Mouse (Mus musculus) heart, embryonic 14.5 days (tissue): ENCODE results near the gene Mex3a. TPM values are rescaled to one million over a fixed set of nuclear protein-coding genes. Genes with fewer than 3 reads are reported as not detected.
A peak's percentile ranks its signal among the peaks of the same experiment; 100 is the strongest.

Experiments used
- ATAC-seq: fragments of 200-750 bp; cut with Nextera tagmentation; 2 replicates; pipeline ENCODE4 v1.8.0; 2017; ENCODE audit warnings: low read depth, moderate TSS enrichment; ENCODE audit not compliant: insufficient number of reproducible peaks, insufficient read depth, low FRiP score
- H3K27ac ChIP-seq, 2 experiments: fragments of 200-500 bp in 1 of 2; fragments of 300-500 bp in 1 of 2; sonication (generic) in 1 of 2; replicated peaks in 1 of 2; 2 replicates each; pipeline ENCODE4 v1.5.1; 2012 to 2014; ENCODE audit warnings: low read depth in 2 of 2, low read length in 2 of 2, control low read depth in 1 of 2, mild to moderate bottlenecking in 1 of 2, mixed read lengths in 1 of 2; ENCODE audit not compliant: control insufficient read depth in 1 of 2, insufficient read depth in 1 of 2
- H3K27me3 ChIP-seq: fragments of 300-500 bp; sonication (generic); 2 replicates; pipeline ENCODE4 v1.6.1; 2014; ENCODE audit warnings: mild to moderate bottlenecking, low read length, control low read depth; ENCODE audit not compliant: control insufficient read depth, insufficient read depth
- H3K36me3 ChIP-seq: fragments of 300-500 bp; sonication (generic); 2 replicates; pipeline ENCODE4 v1.6.1; 2014; ENCODE audit warnings: mild to moderate bottlenecking, control low read depth, low read length, mixed read lengths; ENCODE audit not compliant: control insufficient read depth, insufficient read depth
- H3K4me1 ChIP-seq, 2 experiments: fragments of 200-500 bp in 1 of 2; fragments of 300-500 bp in 1 of 2; sonication (generic) in 1 of 2; 2 replicates each; pipeline ENCODE4 v1.6.1; 2012 to 2014; ENCODE audit warnings: low read length in 2 of 2, control low read depth in 1 of 2, mixed read lengths in 1 of 2; ENCODE audit not compliant: control insufficient read depth in 2 of 2, insufficient read depth in 2 of 2
- H3K4me2 ChIP-seq: fragments of 300-500 bp; sonication (generic); 2 replicates; pipeline ENCODE4 v1.6.1; 2014; ENCODE audit warnings: mild to moderate bottlenecking, low read length
- H3K4me3 ChIP-seq, 2 experiments: fragments of 200-500 bp in 1 of 2; fragments of 300-500 bp in 1 of 2; sonication (generic) in 1 of 2; 2 replicates each; pipeline ENCODE4 v1.5.1; 2012 to 2014; ENCODE audit warnings: low read length in 2 of 2, mild to moderate bottlenecking in 2 of 2, control low read depth in 1 of 2, low read depth in 1 of 2, moderate library complexity in 1 of 2; ENCODE audit not compliant: control insufficient read depth in 1 of 2, insufficient read depth in 1 of 2
- H3K9ac ChIP-seq: fragments of 300-500 bp; sonication (generic); 2 replicates; pipeline ENCODE4 v1.6.1; 2014; ENCODE audit warnings: mild to moderate bottlenecking, low read length
- H3K9me3 ChIP-seq: fragments of 300-500 bp; sonication (generic); 2 replicates; pipeline ENCODE4 v1.6.1; 2016; ENCODE audit warnings: low read length, control low read depth; ENCODE audit not compliant: control insufficient read depth
- WGBS: fragments of 180-500 bp; shearing (Covaris S2); extraction: QIAGEN DNeasy Blood & Tissue Kit; methylation state at CpG from one replicate; pipeline ENCODE4 v1.1.7; 2014; 5-methylcytosine and 5-hydroxymethylcytosine counted together
- microRNA counts: library from miRNA; unstranded; fragments of <30 nt; microRNA quantifications from one replicate; lab custom pipeline; 2016
- microRNA-seq: library from miRNA; unstranded; fragments of <30 nt; microRNA quantifications from one replicate; pipeline ENCODE4, GENCODE M21; 2016
- polyA plus RNA-seq: library from polyadenylated mRNA; unstranded; fragments of >200 nt; fragmentation: Nextera tagmentation; extraction: Ambion mirVana; gene quantifications from 2 replicates; pipeline ENCODE4 v1.2.1, GENCODE M21; 2014

The Mex3a gene
- polyA plus RNA-seq, 1 experiment from 2014 or later: 11.0 TPM

DNA sequence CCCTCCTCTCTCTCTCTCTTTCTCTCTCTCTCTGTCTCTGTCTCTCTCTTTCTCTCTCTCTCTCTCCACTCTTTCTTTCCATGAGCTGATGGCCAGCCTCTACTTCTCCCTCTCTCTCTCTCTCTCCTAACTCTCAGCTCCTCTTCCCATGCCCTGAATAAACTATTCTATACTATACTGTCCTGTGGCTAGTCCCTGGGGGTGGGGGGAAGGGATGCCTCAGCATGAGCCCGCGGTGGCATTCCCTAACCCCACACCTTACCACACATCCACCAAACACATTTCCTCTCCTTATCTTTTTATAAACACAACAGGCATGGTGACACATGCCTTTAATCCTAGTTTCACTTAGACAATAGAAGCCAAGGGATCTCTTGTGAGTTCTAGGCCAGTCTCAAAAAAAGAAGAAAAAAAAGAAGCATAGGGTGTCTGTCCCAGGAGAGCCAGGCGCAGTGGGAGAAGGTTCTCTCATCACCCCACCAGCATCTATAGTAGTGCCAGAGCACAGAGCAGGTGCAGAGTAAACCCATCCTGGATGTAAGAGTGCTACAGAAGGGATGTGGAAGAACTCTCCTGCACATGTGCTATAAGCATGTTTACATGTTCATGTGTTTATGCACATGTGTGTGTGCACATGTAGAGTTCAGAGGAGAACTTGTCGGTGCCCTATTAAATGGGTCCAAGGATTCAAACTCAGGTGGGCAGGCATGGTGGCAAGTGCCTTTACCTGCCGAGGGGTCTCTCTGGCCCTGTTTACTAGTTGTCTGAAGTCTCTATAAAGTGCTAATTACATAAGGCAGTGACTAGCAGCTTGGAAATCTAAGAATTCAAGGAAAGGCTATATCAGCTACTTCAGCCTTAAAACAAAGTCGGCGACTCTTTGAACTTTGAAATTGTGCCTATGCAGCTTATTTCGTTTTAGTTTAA lies 46.6 kb downstream of the Mex3a start:
- WGBS: 43% methylated on average over 8 of the region's 8 CpGs
- H3K27ac ChIP-seq: no peak overlapping the region; a peak in 1 of 4 replicates
- no peaks in the 10 kb centered on the region for H3K27me3 ChIP-seq
- H3K4me2 ChIP-seq: peak overlapping the region; percentile 85
- no peak for ATAC-seq
- peaks cover 31% of the 10 kb centered on the region for H3K36me3 ChIP-seq
- peak overlapping the region; percentile 95 to 98; a peak in 3 of 4 replicates for H3K4me3 ChIP-seq
- H3K9ac ChIP-seq: peak overlapping the region; percentile 93
- H3K4me1 ChIP-seq: peaks cover 0 to 12% of the 10 kb centered on the region in 2 experiments; a peak in 2 of 4 replicates
- no peaks in the 10 kb centered on the region for H3K9me3 ChIP-seq

DNA sequence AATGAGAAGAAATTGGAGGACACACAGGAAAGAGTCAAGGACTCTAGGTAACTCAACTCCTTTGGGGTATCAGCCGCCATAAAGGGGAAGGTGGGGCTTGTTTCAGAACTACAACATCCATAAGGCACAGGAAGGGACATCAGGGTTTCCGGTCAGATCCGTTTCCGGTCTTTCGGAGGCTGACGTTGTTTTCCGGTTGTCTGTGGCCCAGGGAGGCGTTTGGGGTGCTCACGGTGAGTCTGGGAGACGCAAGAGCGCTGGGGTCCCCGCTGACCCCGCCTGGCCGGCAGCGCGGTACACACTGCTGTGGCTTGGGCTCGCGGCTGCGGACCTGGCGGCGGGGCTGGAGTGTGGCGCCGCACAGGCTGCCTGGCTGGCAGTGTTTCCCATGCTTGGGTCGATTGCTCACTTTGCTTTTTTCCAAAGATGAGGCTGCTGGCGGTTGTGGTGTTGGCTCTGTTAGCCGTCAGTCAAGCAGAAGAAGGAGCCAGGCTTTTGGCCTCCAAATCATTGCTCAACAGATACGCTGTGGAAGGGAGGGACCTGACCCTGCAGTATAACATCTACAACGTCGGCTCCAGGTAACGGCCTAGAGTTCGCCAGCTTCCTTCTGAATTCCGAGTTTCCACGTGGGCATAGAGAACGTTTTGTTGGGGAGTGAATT lies 47.4 kb downstream of the Mex3a start:
- H3K9me3 ChIP-seq: no peaks in the 10 kb centered on the region
- H3K4me2 ChIP-seq: peak overlapping the region; percentile 85
- ATAC-seq: peak; percentile 64
- H3K27ac ChIP-seq: peak overlapping the region; percentile 59 to 65
- H3K9ac ChIP-seq: peak overlapping the region; percentile 93
- under 1% methylated on average over 34 of the region's 34 CpGs for WGBS
- H3K4me3 ChIP-seq: peak overlapping the region; percentile 95 to 98
- H3K36me3 ChIP-seq: peaks cover 33% of the 10 kb centered on the region
- peaks cover 0 to 12% of the 10 kb centered on the region in 2 experiments; a peak in 2 of 4 replicates for H3K4me1 ChIP-seq
- no peaks in the 10 kb centered on the region for H3K27me3 ChIP-seq

DNA sequence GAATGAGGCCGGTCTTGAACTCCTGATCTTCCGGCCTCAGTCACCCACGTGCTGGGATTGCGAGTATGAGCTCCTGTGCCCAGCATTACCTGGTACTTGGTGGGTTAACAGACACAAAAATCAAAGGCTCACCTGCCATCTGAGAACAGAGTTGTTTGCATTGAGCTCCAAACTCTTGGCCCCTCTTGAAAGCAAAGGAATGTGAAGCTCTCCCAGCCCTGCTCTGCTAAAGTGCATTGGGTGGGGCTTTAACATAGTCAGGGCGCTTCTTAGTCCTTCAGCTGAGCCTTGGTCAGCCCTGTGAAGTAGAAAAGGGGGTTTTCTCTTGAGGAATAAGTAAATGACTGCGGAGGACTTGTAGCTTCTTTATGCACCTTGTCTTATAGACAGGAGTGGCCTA lies 53.6 kb downstream of the Mex3a start:
- Histone ChIP-seq H3K27me3 (no peaks in the 10 kb centered on the region), H3K4me1 (peaks cover 4 to 5% of the 10 kb centered on the region in 2 experiments; a peak in 3 of 4 replicates), H3K36me3 (peaks cover 69% of the 10 kb centered on the region), H3K27ac (no peak overlapping the region), H3K9ac (no peak overlapping the region), H3K4me2 (no peak overlapping the region), H3K9me3 (no peaks in the 10 kb centered on the region), H3K4me3 (no peak overlapping the region)
- 90% methylated on average over 6 of the region's 6 CpGs for WGBS
- ATAC-seq: no peak

DNA sequence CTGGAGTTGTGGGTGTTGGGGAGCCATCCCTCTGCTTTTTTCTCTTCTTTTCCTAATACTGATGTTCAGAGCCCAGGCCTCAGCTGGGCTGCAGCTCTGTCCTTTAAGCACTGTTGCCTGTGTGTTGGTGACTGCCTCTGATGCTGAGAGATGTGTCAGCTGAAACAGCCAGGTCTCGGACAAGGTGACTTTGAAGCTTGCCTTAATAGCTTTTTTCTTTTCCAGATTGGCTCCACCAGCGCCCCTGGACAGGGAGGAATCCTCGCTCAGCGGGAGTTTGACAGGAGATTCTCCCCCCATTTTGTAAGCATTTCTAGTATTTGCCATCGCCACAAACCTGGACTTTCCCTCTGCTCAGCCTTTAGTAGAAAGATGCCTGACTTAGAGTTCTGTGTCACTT lies 54.4 kb downstream of the Mex3a start:
- H3K27me3 ChIP-seq: no peaks in the 10 kb centered on the region
- no peak overlapping the region for H3K4me3 ChIP-seq
- WGBS: 93% methylated on average over 5 of the region's 5 CpGs
- H3K36me3 ChIP-seq: peaks cover 60% of the 10 kb centered on the region
- H3K9ac ChIP-seq: no peak overlapping the region
- no peak overlapping the region for H3K27ac ChIP-seq
- no peak for ATAC-seq
- H3K4me1 ChIP-seq: peaks cover 7 to 12% of the 10 kb centered on the region in 2 experiments
- no peaks in the 10 kb centered on the region for H3K9me3 ChIP-seq
- no peak overlapping the region for H3K4me2 ChIP-seq

DNA sequence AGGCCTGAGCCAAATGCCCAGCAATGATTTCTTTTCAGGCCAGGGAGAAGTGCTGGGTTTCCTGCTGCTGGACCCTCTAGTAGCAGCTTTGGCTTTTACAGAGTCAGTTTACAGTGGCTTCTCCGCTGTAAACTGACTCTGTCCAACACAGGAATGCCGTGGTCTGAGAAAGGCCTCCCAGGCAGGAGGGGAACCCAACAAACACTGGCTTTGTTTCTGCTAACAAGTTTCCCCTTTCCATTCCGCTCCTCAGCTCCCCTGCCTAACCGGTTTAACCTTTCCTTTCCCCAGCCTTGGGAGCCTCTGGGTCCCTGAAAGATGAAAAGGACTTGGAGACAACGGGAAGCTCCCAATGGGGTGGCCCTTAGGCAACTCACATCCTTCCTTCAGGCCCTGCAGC lies 58.1 kb downstream of the Mex3a start:
- peaks cover 16 to 30% of the 10 kb centered on the region in 2 experiments for H3K4me1 ChIP-seq

More for the DNA sequence above, 58.1 kb downstream of the Mex3a start:
- no peak overlapping the region for H3K4me3 ChIP-seq
- 23% methylated on average over 5 of the region's 5 CpGs for whole genome bisulfite sequencing
- H3K27me3 ChIP-seq: no peaks in the 10 kb centered on the region
- no peak overlapping the region for H3K9ac ChIP-seq
- H3K4me2 ChIP-seq: no peak overlapping the region
- H3K9me3 ChIP-seq: no peaks in the 10 kb centered on the region
- peaks cover 37% of the 10 kb centered on the region for H3K36me3 ChIP-seq
- no peak overlapping the region for H3K27ac ChIP-seq
- no peak for ATAC-seq

MicroRNAs within 50 kb of the gene (microRNA counts, 519-probe panel; counts per million panel counts)
- 322 counts per million, percentile 70 among the panel's probes with 10 or more counts for microRNA mmu-miR-1905 (lab: Ali Mortazavi, UCI)

Small RNA genes lying within 50 kb of the gene (microRNA-seq; reads per million reads assigned to microRNA genes)
- not detected for gene Mir1905

Other genes starting within 250 kb of the Mex3a start
- gene Gm38392, start 245.2 kb upstream of the Mex3a start, polyA plus RNA-seq: 0.23 TPM in 1 of 2 replicates, not detected in the other
- 12.2 and 14.4 TPM in 2 replicates for gene Tsacc, start 235.4 kb upstream of the Mex3a start, polyA plus RNA-seq
- gene Cct3, start 235.3 kb upstream of the Mex3a start, polyA plus RNA-seq: 386 and 393 TPM in 2 replicates
- 98.1 and 126 TPM in 2 replicates for gene Glmp, start 207.4 kb upstream of the Mex3a start, polyA plus RNA-seq
- gene Tmem79, start 196.2 kb upstream of the Mex3a start, polyA plus RNA-seq: 1.1 TPM in 2 replicates
- 30.9 and 34.3 TPM in 2 replicates for gene Smg5, start 196.1 kb upstream of the Mex3a start, polyA plus RNA-seq
- gene Paqr6, start 167.8 kb upstream of the Mex3a start, polyA plus RNA-seq: 3.0 and 3.3 TPM in 2 replicates
- gene Bglap3, start 159.7 kb upstream of the Mex3a start, polyA plus RNA-seq: not detected in 2 replicates
- gene Bglap2, start 153.7 kb upstream of the Mex3a start, polyA plus RNA-seq: not detected in 2 replicates
- gene Bglap, start 147.9 kb upstream of the Mex3a start, polyA plus RNA-seq: not detected in 2 replicates
- gene Pmf1, start 122.1 kb upstream of the Mex3a start, polyA plus RNA-seq: 94.3 and 95.5 TPM in 2 replicates
- gene Slc25a44, start 107.3 kb upstream of the Mex3a start, polyA plus RNA-seq: 12.3 and 14.3 TPM in 2 replicates
- 0.94 and 1.4 TPM in 2 replicates for gene Sema4a, start 71.2 kb upstream of the Mex3a start, polyA plus RNA-seq
- 76.7 and 84.1 TPM in 2 replicates for gene Lmna, start 22.4 kb upstream of the Mex3a start, polyA plus RNA-seq
- gene Rab25, start 15.9 kb downstream of the Mex3a start, polyA plus RNA-seq: 0.30 TPM in 1 of 2 replicates, not detected in the other
- 75.6 and 87.5 TPM in 2 replicates for gene Lamtor2, start 20.7 kb downstream of the Mex3a start, polyA plus RNA-seq
- gene Ubqln4, start 21.4 kb downstream of the Mex3a start, polyA plus RNA-seq: 37.4 and 37.5 TPM in 2 replicates
- 178 and 181 TPM in 2 replicates for gene Ssr2, start 43.5 kb downstream of the Mex3a start, polyA plus RNA-seq
- gene Arhgef2, start 73.6 kb downstream of the Mex3a start, polyA plus RNA-seq: 92.6 and 94.2 TPM in 2 replicates
- not detected in 2 replicates for gene Rxfp4, start 120.7 kb downstream of the Mex3a start, polyA plus RNA-seq
- gene Khdc4, start 153.4 kb downstream of the Mex3a start, polyA plus RNA-seq: 60.2 and 62.0 TPM in 2 replicates
- gene Rit1, start 184.4 kb downstream of the Mex3a start, polyA plus RNA-seq: 62.6 and 65.3 TPM in 2 replicates
- 9.7 and 11.1 TPM in 2 replicates for gene Syt11, start 242.8 kb downstream of the Mex3a start, polyA plus RNA-seq